Mouse (Mus musculus) cerebellum, postnatal 25 days (tissue): ENCODE measurements around the gene Hip1.
"Not testable (repeated sequence)": the region's sequence is repeated elsewhere in the genome, so short reads cannot be mapped to it uniquely, and the experiment has no call there.

ENCODE experiments used
- DNase-seq, 2 experiments: peaks; one replicate each; pipeline ENCODE4 v3.0.0; 2021; ENCODE audit warnings: mixed read lengths in 2 of 2

The Hip1 gene

GRCm38 (mm10) chr5:135433861-135434260 lies 111.1 kb downstream of the Hip1 start:
- no peak for DNase-seq

- DNase-seq: peak; percentile 16 to 40
Observed at GRCm38 (mm10) chr5:135431111-135431510, 113.8 kb downstream of the Hip1 start.

- no peak for DNase-seq
Observed at GRCm38 (mm10) chr5:135428786-135429185, 116.1 kb downstream of the Hip1 start.

GRCm38 (mm10) chr5:135410266-135410665 lies 134.7 kb downstream of the Hip1 start:
- no peak for DNase-seq

GRCm38 (mm10) chr5:135408114-135408513 lies 136.8 kb downstream of the Hip1 start:
- no peak for DNase-seq

GRCm38 (mm10) chr5:135405437-135405836 lies 139.5 kb downstream of the Hip1 start:
- no peak for DNase-seq

- peak in 1 of 2 experiments; percentile 25 for DNase-seq
Observed at GRCm38 (mm10) chr5:135404623-135405022, 140.3 kb downstream of the Hip1 start.

GRCm38 (mm10) chr5:135400244-135400643 lies 144.7 kb downstream of the Hip1 start:
- DNase-seq: peak; percentile 81 to 91

- DNase-seq: no peak
Observed at GRCm38 (mm10) chr5:135399382-135399781, 145.5 kb downstream of the Hip1 start.

GRCm38 (mm10) chr5:135395826-135396225 lies 149.1 kb downstream of the Hip1 start:
- DNase-seq: peak in 1 of 2 experiments; percentile 52

GRCm38 (mm10) chr5:135394004-135394823 lies 150.7 kb downstream of the Hip1 start, which contains the start of gene Pom121:
Gene Pom121 (minus strand): TSS chr5:135394546.
- peak; percentile 88 to 92 for DNase-seq

- DNase-seq: no peak
Observed at GRCm38 (mm10) chr5:135383771-135384170, 161.1 kb downstream of the Hip1 start.

GRCm38 (mm10) chr5:135382746-135383145 lies 162.2 kb downstream of the Hip1 start:
- no peak for DNase-seq

- no peak for DNase-seq
Observed at GRCm38 (mm10) chr5:135381356-135381925, 163.5 kb downstream of the Hip1 start.

- DNase-seq: no peak
Observed at GRCm38 (mm10) chr5:135380681-135381080, 164.2 kb downstream of the Hip1 start.

GRCm38 (mm10) chr5:135376341-135376740 lies 168.6 kb downstream of the Hip1 start:
- no peak for DNase-seq

GRCm38 (mm10) chr5:135375167-135375566 lies 169.8 kb downstream of the Hip1 start:
- peak; percentile 54 to 71 for DNase-seq

- no peak for DNase-seq
Observed at GRCm38 (mm10) chr5:135373601-135374000, 171.3 kb downstream of the Hip1 start.

GRCm38 (mm10) chr5:135371195-135371594 lies 173.7 kb downstream of the Hip1 start:
- DNase-seq: no peak

- peak; percentile 97 to 99 for DNase-seq
Observed at GRCm38 (mm10) chr5:135369787-135370654, 174.9 kb downstream of the Hip1 start, which contains the start of gene Nsun5. Gene Nsun5 (plus strand): TSS chr5:135369953.

- not testable (repeated sequence) for DNase-seq
Observed at GRCm38 (mm10) chr5:135369196-135369595, 175.7 kb downstream of the Hip1 start.

GRCm38 (mm10) chr5:135368312-135368711 lies 176.6 kb downstream of the Hip1 start:
- no peak for DNase-seq

GRCm38 (mm10) chr5:135367841-135368240 lies 177.1 kb downstream of the Hip1 start:
- no peak for DNase-seq
